Mouse (Mus musculus) embryonic fibroblast, embryonic 13.5 days (primary cell): ENCODE measurements around the gene H2afx. TPM values are rescaled to one million over a fixed set of nuclear protein-coding genes. Genes with fewer than 3 reads are reported as not detected.
"Not testable (repeated sequence)": the region's sequence is repeated elsewhere in the genome, so short reads cannot be mapped to it uniquely, and the experiment has no call there.

Experiments used
- H3K27ac ChIP-seq: 2 replicates; pipeline ENCODE4 v1.5.1; 2012; ENCODE audit warnings: low read length, control low read depth, inconsistent platforms; ENCODE audit not compliant: insufficient read depth
- H3K4me1 ChIP-seq: 2 replicates; pipeline ENCODE4 v1.6.1; 2011; ENCODE audit warnings: low read length; ENCODE audit not compliant: control insufficient read depth, insufficient read depth
- H3K4me3 ChIP-seq: 2 replicates; pipeline ENCODE4 v1.5.1; 2011; ENCODE audit warnings: mild to moderate bottlenecking, control low read depth, low read length; ENCODE audit not compliant: insufficient read depth
- CTCF ChIP-seq: IDR thresholded peaks from 2 replicates; pipeline ENCODE4 v1.5.1; 2011; ENCODE audit warnings: mild to moderate bottlenecking, control low read depth, low read length, moderate library complexity, borderline replicate concordance; ENCODE audit not compliant: insufficient read depth
- POLR2A ChIP-seq: IDR thresholded peaks from 2 replicates; pipeline ENCODE4 v1.6.1; 2011; ENCODE audit warnings: low read depth, mild to moderate bottlenecking, control low read depth, low read length, moderate library complexity
- polyA plus RNA-seq: library from polyadenylated mRNA; stranded (reverse); fragments of >200 nt; gene quantifications from 2 replicates; pipeline ENCODE4 v1.2.4, GENCODE M21; 2011; ENCODE audit warnings: low read depth; ENCODE audit not compliant: missing spikeins, insufficient read length

The H2afx gene
- polyA plus RNA-seq, 1 experiment: 74.7 TPM

DNA sequence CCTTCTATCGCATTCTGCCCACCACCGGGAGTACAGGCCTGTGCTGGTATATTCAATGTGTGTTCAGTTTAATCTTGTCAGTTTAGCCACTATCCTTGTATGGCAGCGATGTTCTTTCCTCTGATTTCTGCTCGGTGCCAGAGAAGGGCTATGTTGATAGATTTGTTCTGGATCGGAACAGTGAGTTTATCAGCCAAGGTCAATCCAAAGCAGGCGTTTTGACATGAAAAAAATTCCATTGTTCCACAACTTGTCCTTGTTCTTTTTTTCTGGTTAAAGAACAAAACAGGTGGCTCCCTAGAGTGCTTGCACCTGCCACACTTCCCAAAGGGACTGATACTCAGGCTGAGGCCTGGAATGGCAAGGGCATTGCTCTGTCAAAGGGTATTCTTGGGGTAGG, 41.6 kb downstream of the H2afx start:
- TF ChIP-seq POLR2A: no peak
- H3K27ac ChIP-seq: no peak overlapping the region
- H3K4me1 ChIP-seq: peaks cover 8% of the 10 kb centered on the region; the same call in 1 of the 2 replicates
- H3K4me3 ChIP-seq: no peak overlapping the region

- not testable (repeated sequence) for H3K27ac ChIP-seq, H3K4me3 ChIP-seq, H3K4me1 ChIP-seq
These were observed 42.8 kb downstream of the H2afx start for GRCm38 (mm10) chr9:44377335-44377734.

GRCm38 (mm10) chr9:44378153-44378730, 43.7 kb downstream of the H2afx start:
- no peak overlapping the region for H3K27ac ChIP-seq
- no peak; the same call in 1 of the 2 replicates for TF ChIP-seq POLR2A
- TF ChIP-seq CTCF: no peak

GRCm38 (mm10) chr9:44379054-44379834, 44.8 kb downstream of the H2afx start, which contains the start of gene Hyou1:
Gene Hyou1, plus strand, starts transcription at chr9:44379490.
- TF ChIP-seq POLR2A: peak; percentile 83
- TF ChIP-seq CTCF: no peak
- H3K27ac ChIP-seq: 0 out of 2 replicates have a peak within 1 kb of the TSS, but pooled peaks have one; percentile 1
- H3K4me1 ChIP-seq: peaks cover 7% of the 10 kb centered on the region; the same call in 1 of the 2 replicates

More at GRCm38 (mm10) chr9:44378153-44378730, 43.7 kb downstream of the H2afx start:
- peak overlapping the region; percentile 66 for H3K4me3 ChIP-seq
- peaks cover 8% of the 10 kb centered on the region; the same call in 1 of the 2 replicates for H3K4me1 ChIP-seq

GRCm38 (mm10) chr9:44379862-44380261, 45.4 kb downstream of the H2afx start:
- TF ChIP-seq POLR2A: no peak
- no peak for TF ChIP-seq CTCF
- peak overlapping the region; percentile 90 for H3K4me3 ChIP-seq
- no peak overlapping the region for H3K27ac ChIP-seq
- peaks cover 7% of the 10 kb centered on the region; the same call in 1 of the 2 replicates for H3K4me1 ChIP-seq

More at GRCm38 (mm10) chr9:44379054-44379834, 44.8 kb downstream of the H2afx start, which contains the start of gene Hyou1:
- H3K4me3 ChIP-seq: peak within 1 kb of the TSS; percentile 90

DNA sequence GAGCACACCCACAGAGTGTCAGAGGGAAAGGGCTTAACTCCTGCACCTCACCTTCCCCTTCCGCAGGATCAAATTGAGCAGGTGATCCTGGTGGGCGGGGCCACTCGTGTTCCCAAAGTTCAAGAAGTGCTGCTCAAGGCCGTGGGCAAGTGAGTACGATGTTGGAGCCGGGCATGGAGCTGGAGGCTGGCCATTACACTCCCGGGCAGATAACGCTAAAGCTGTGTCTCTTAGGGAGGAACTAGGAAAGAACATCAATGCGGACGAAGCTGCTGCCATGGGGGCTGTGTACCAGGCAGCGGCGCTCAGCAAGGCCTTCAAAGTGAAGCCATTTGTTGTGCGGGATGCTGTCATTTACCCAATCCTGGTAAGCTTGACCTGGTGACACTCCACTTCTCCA, 50.1 kb downstream of the H2afx start:
- Histone ChIP-seq H3K4me1 (peaks cover 5% of the 10 kb centered on the region; the same call in 1 of the 2 replicates), H3K4me3 (no peak overlapping the region), H3K27ac (no peak overlapping the region)
- TF ChIP-seq POLR2A: no peak
- TF ChIP-seq CTCF: no peak

Other genes starting within 250 kb of the H2afx start
- 0.12 TPM in 1 of 2 replicates, not detected in the other for gene Mfrp, start 233.0 kb upstream of the H2afx start, polyA plus RNA-seq
- gene C1qtnf5, start 227.4 kb upstream of the H2afx start, polyA plus RNA-seq: 25.4 and 36.4 TPM in 2 replicates
- 0.21 and 0.25 TPM in 2 replicates for gene Gm49380, start 221.2 kb upstream of the H2afx start, polyA plus RNA-seq
- gene Rnf26, start 221.2 kb upstream of the H2afx start, polyA plus RNA-seq: 40.2 and 46.0 TPM in 2 replicates
- 66.4 and 124 TPM in 2 replicates for gene Mcam, start 200.2 kb upstream of the H2afx start, polyA plus RNA-seq
- gene Cbl, start 100.6 kb upstream of the H2afx start, polyA plus RNA-seq: 44.1 and 47.7 TPM in 2 replicates
- not detected in 2 replicates for gene Ccdc153, start 94.0 kb upstream of the H2afx start, polyA plus RNA-seq
- gene Pdzd3, start 83.2 kb upstream of the H2afx start, polyA plus RNA-seq: not detected in 2 replicates
- 5.9 and 6.6 TPM in 2 replicates for gene Nlrx1, start 66.1 kb upstream of the H2afx start, polyA plus RNA-seq
- gene Abcg4, start 46.1 kb upstream of the H2afx start, polyA plus RNA-seq: 1.0 and 1.6 TPM in 2 replicates
- 13.4 and 16.4 TPM in 2 replicates for gene Hinfp, start 29.0 kb upstream of the H2afx start, polyA plus RNA-seq
- gene C2cd2l, start 14.4 kb upstream of the H2afx start, polyA plus RNA-seq: 9.4 and 10.5 TPM in 2 replicates
- gene Dpagt1, start 8.7 kb upstream of the H2afx start, polyA plus RNA-seq: 39.7 and 54.7 TPM in 2 replicates
- gene Hmbs, start 9.5 kb downstream of the H2afx start, polyA plus RNA-seq: 46.8 and 51.9 TPM in 2 replicates
- gene Vps11, start 27.0 kb downstream of the H2afx start, polyA plus RNA-seq: 33.8 and 35.4 TPM in 2 replicates
- gene Hyou1, start 44.8 kb downstream of the H2afx start, polyA plus RNA-seq: 88.7 and 101 TPM in 2 replicates
- 7.0 and 7.7 TPM in 2 replicates for gene Slc37a4, start 62.2 kb downstream of the H2afx start, polyA plus RNA-seq
- 2,978 and 3,912 TPM in 2 replicates for gene Rps25, start 72.4 kb downstream of the H2afx start, polyA plus RNA-seq
- gene Trappc4, start 72.9 kb downstream of the H2afx start, polyA plus RNA-seq: 104 and 112 TPM in 2 replicates
- gene Ccdc84, start 83.9 kb downstream of the H2afx start, polyA plus RNA-seq: 10.2 and 13.4 TPM in 2 replicates
- not detected in 2 replicates for gene Foxr1, start 106.4 kb downstream of the H2afx start, polyA plus RNA-seq
- not detected in 2 replicates for gene Upk2, start 120.3 kb downstream of the H2afx start, polyA plus RNA-seq
- 56.0 and 61.6 TPM in 2 replicates for gene Bcl9l, start 148.1 kb downstream of the H2afx start, polyA plus RNA-seq
- not detected in 2 replicates for gene Cxcr5, start 227.2 kb downstream of the H2afx start, polyA plus RNA-seq